Mouse (Mus musculus): ENCODE data around the gene Rasgef1c. TPM values are rescaled to one million over a fixed set of nuclear protein-coding genes. Genes with fewer than 3 reads are reported as not detected.

Gene Rasgef1c
- 0.29 and 0.33 TPM in 2 replicates for polyA plus RNA-seq (2016; fragmentation: Nextera tagmentation; extraction: Ambion mirVana)

GRCm38 (mm10) chr11:49901659-49902458 is at the start of gene Rasgef1c:
Gene Rasgef1c, plus strand, starts transcription at chr11:49901835.
- H3K4me3 ChIP-seq, result peak within 1 kb of the TSS; percentile 75
- H3K36me3 ChIP-seq (replicated peaks), result no peaks in the 10 kb centered on the region
- DNase-seq (ENCODE audit: extremely low spot score, low spot score), result peak; percentile 65
- peaks cover 5% of the 10 kb centered on the region for H3K9me3 ChIP-seq
- peaks cover 51% of the 10 kb centered on the region for H3K27me3 ChIP-seq (ENCODE audit: poor library complexity, severe bottlenecking)
- peak within 1 kb of the TSS; percentile 59; the same call in 1 of the 2 replicates for H3K27ac ChIP-seq
- H3K4me1 ChIP-seq, result peaks cover 12% of the 10 kb centered on the region
- WGBS, result 2% methylated on average over 99 of the region's 99 CpGs

GRCm38 (mm10) chr11:49855144-49855543 is 46.5 kb upstream of the Rasgef1c start:
- Histone ChIP-seq H3K27ac (no peak overlapping the region), H3K4me1 (no peaks in the 10 kb centered on the region)
- WGBS, result 81% methylated on average over 5 of the region's 5 CpGs

GRCm38 (mm10) chr11:49861139-49861538 is 40.5 kb upstream of the Rasgef1c start:
- no peak for DNase-seq (ENCODE audit: extremely low spot score, low spot score)
- Histone ChIP-seq H3K9me3 (no peaks in the 10 kb centered on the region), H3K4me3 (no peak overlapping the region), H3K36me3 (replicated peaks) (peaks cover 6% of the 10 kb centered on the region; the same call in 1 of the 2 replicates), H3K27ac (no peak overlapping the region), H3K27me3 (ENCODE audit: poor library complexity, severe bottlenecking) (no peaks in the 10 kb centered on the region), H3K4me1 (no peaks in the 10 kb centered on the region)
- 89% methylated on average over 4 of the region's 4 CpGs for WGBS

More at GRCm38 (mm10) chr11:49855144-49855543, 46.5 kb upstream of the Rasgef1c start:
- no peak for DNase-seq (ENCODE audit: extremely low spot score, low spot score)
- no peaks in the 10 kb centered on the region for H3K27me3 ChIP-seq (ENCODE audit: poor library complexity, severe bottlenecking)
- no peak overlapping the region for H3K4me3 ChIP-seq
- H3K9me3 ChIP-seq, result no peaks in the 10 kb centered on the region
- peaks cover 25% of the 10 kb centered on the region for H3K36me3 ChIP-seq (replicated peaks)

GRCm38 (mm10) chr11:49863926-49864325 is 37.7 kb upstream of the Rasgef1c start:
- Histone ChIP-seq H3K4me3 (no peak overlapping the region), H3K36me3 (replicated peaks) (peaks cover 14% of the 10 kb centered on the region), H3K27me3 (ENCODE audit: poor library complexity, severe bottlenecking) (no peaks in the 10 kb centered on the region), H3K27ac (no peak overlapping the region), H3K4me1 (no peaks in the 10 kb centered on the region), H3K9me3 (no peaks in the 10 kb centered on the region)
- no peak for DNase-seq (ENCODE audit: extremely low spot score, low spot score)

- Histone ChIP-seq H3K4me1 (no peaks in the 10 kb centered on the region), H3K27me3 (ENCODE audit: poor library complexity, severe bottlenecking) (no peaks in the 10 kb centered on the region), H3K36me3 (replicated peaks) (peaks cover 33% of the 10 kb centered on the region), H3K4me3 (no peak overlapping the region), H3K27ac (no peak overlapping the region), H3K9me3 (no peaks in the 10 kb centered on the region)
- WGBS, result 89% methylated on average over 5 of the region's 5 CpGs
- no peak for DNase-seq (ENCODE audit: extremely low spot score, low spot score)
Measured at GRCm38 (mm10) chr11:49867320-49867719, 34.3 kb upstream of the Rasgef1c start.

GRCm38 (mm10) chr11:49869762-49870161 is 31.9 kb upstream of the Rasgef1c start:
- Histone ChIP-seq H3K36me3 (replicated peaks) (peaks cover 50% of the 10 kb centered on the region), H3K27me3 (ENCODE audit: poor library complexity, severe bottlenecking) (no peaks in the 10 kb centered on the region), H3K9me3 (no peaks in the 10 kb centered on the region), H3K4me1 (no peaks in the 10 kb centered on the region), H3K27ac (no peak overlapping the region), H3K4me3 (no peak overlapping the region)
- DNase-seq (ENCODE audit: extremely low spot score, low spot score), result no peak

- H3K4me3 ChIP-seq, result no peak overlapping the region
- no peaks in the 10 kb centered on the region for H3K27me3 ChIP-seq (ENCODE audit: poor library complexity, severe bottlenecking)
- no peaks in the 10 kb centered on the region for H3K9me3 ChIP-seq
- no peaks in the 10 kb centered on the region for H3K4me1 ChIP-seq
- peak; percentile 41 for DNase-seq (ENCODE audit: extremely low spot score, low spot score)
- H3K27ac ChIP-seq, result no peak overlapping the region
- H3K36me3 ChIP-seq (replicated peaks), result peaks cover 56% of the 10 kb centered on the region
- 64% methylated on average over 6 of the region's 6 CpGs for WGBS
Measured at GRCm38 (mm10) chr11:49871914-49872313, 29.7 kb upstream of the Rasgef1c start.

GRCm38 (mm10) chr11:49872779-49873178 is 28.9 kb upstream of the Rasgef1c start:
- no peak for DNase-seq (ENCODE audit: extremely low spot score, low spot score)
- 89% methylated on average over 6 of the region's 6 CpGs for WGBS
- H3K4me1 ChIP-seq, result no peaks in the 10 kb centered on the region
- H3K27me3 ChIP-seq (ENCODE audit: poor library complexity, severe bottlenecking), result no peaks in the 10 kb centered on the region
- H3K27ac ChIP-seq, result no peak overlapping the region
- H3K36me3 ChIP-seq (replicated peaks), result peaks cover 53% of the 10 kb centered on the region
- no peaks in the 10 kb centered on the region for H3K9me3 ChIP-seq
- no peak overlapping the region for H3K4me3 ChIP-seq

- Histone ChIP-seq H3K4me1 (no peaks in the 10 kb centered on the region), H3K36me3 (replicated peaks) (peaks cover 58% of the 10 kb centered on the region), H3K27ac (no peak overlapping the region), H3K4me3 (no peak overlapping the region), H3K9me3 (no peaks in the 10 kb centered on the region), H3K27me3 (ENCODE audit: poor library complexity, severe bottlenecking) (no peaks in the 10 kb centered on the region)
- no peak for DNase-seq (ENCODE audit: extremely low spot score, low spot score)
- WGBS, result 95% methylated on average over 8 of the region's 8 CpGs
Measured at GRCm38 (mm10) chr11:49876948-49877817, 24.5 kb upstream of the Rasgef1c start.

- Histone ChIP-seq H3K9me3 (no peaks in the 10 kb centered on the region), H3K4me3 (no peak overlapping the region), H3K4me1 (no peaks in the 10 kb centered on the region), H3K27me3 (ENCODE audit: poor library complexity, severe bottlenecking) (no peaks in the 10 kb centered on the region), H3K36me3 (replicated peaks) (peaks cover 54% of the 10 kb centered on the region), H3K27ac (no peak overlapping the region)
- WGBS, result 94% methylated on average over 3 of the region's 3 CpGs
- no peak for DNase-seq (ENCODE audit: extremely low spot score, low spot score)
Measured at GRCm38 (mm10) chr11:49879950-49880642, 21.5 kb upstream of the Rasgef1c start.

GRCm38 (mm10) chr11:49883394-49883793 is 18.2 kb upstream of the Rasgef1c start:
- H3K4me1 ChIP-seq, result no peaks in the 10 kb centered on the region
- H3K36me3 ChIP-seq (replicated peaks), result peaks cover 46% of the 10 kb centered on the region
- 95% methylated on average over 3 of the region's 3 CpGs for WGBS
- H3K4me3 ChIP-seq, result no peak overlapping the region
- H3K27ac ChIP-seq, result no peak overlapping the region
- H3K27me3 ChIP-seq (ENCODE audit: poor library complexity, severe bottlenecking), result no peaks in the 10 kb centered on the region
- no peaks in the 10 kb centered on the region for H3K9me3 ChIP-seq
- DNase-seq (ENCODE audit: extremely low spot score, low spot score), result no peak

GRCm38 (mm10) chr11:49888469-49888868 is 13.2 kb upstream of the Rasgef1c start:
- no peak for DNase-seq (ENCODE audit: extremely low spot score, low spot score)
- Histone ChIP-seq H3K36me3 (replicated peaks) (peaks cover 13% of the 10 kb centered on the region), H3K4me1 (no peaks in the 10 kb centered on the region), H3K9me3 (no peaks in the 10 kb centered on the region), H3K27ac (no peak overlapping the region), H3K27me3 (ENCODE audit: poor library complexity, severe bottlenecking) (no peaks in the 10 kb centered on the region), H3K4me3 (no peak overlapping the region)
- 92% methylated on average over 5 of the region's 5 CpGs for WGBS

Measured in forebrain, embryonic 10.5 days (tissue).